Mouse (Mus musculus): ENCODE measurements around the gene Ttc9. TPM values are rescaled to one million over a fixed set of nuclear protein-coding genes. Genes with fewer than 3 reads are reported as not detected.
A peak's percentile ranks its signal among the peaks of the same experiment; 100 is the strongest.

Gene Ttc9
- total RNA-seq (2012; rRNA removed): 2.4 and 3.5 TPM in 2 replicates

DNA sequence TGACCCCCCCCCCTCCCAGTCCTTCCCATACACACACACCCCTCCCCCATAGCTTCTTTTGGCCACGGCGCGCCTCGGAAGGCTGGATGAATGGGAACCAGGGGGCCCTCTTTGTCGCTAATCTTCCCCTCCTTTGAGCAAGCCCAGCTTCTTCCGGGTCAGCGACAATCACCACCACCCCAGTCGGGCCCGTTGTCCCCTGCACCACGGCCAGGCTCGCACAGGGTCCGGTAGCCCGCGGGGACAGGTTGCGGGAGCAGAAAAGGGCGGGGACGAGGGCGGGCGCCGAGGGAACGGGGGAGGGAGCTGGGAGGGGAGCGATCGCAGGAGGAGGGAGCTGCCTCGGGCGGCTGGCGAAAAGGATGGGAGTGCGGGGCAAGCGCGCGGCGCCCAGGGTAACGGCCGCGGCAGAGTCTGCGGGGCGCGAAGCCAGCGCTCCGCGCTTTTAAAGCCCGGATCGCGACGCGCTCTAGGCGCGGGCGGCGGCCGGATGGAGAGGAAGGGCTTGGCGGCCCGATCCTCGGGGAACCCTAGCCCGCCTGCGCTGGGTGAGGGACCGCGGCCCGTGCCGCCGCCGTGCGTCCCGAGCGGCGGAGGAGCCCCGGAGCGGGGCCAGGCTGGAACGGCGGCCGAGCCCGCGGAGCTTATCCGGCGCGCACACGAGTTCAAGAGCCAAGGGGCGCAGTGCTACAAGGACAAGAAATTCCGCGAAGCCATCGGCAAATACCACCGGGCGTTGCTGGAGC is at the start of gene Ttc9:
Gene Ttc9 (plus strand): TSS at position 335 of the 746 bp plus-strand sequence.
- H3K9ac ChIP-seq (ENCODE audit: insufficient read depth, low read depth, low read length, poor library complexity, severe bottlenecking): peak within 1 kb of the TSS; percentile 75
- peak within 1 kb of the TSS; percentile 83 to 89 for H3K4me3 ChIP-seq (ENCODE audit: insufficient read depth in 1 of 2, low read depth in 1 of 2, low read length in 2 of 2, poor library complexity in 1 of 2, severe bottlenecking in 1 of 2)
- no peak within 1 kb of the TSS for H3K27ac ChIP-seq (ENCODE audit: insufficient read depth, low read depth, low read length, poor library complexity, severe bottlenecking)
- no peaks in the 10 kb centered on the region for H3K9me3 ChIP-seq (ENCODE audit: control insufficient read depth, insufficient read depth, low read depth, low read length)
- peak; percentile 55 for DNase-seq (ENCODE audit: low read depth, low spot score)
- H3K36me3 ChIP-seq (ENCODE audit: control insufficient read depth, insufficient read depth, low read length, poor library complexity, severe bottlenecking): no peaks in the 10 kb centered on the region; the same call in 1 of the 2 replicates
- no peak for TF ChIP-seq MAFK (IDR thresholded peaks at IDR 0.05; ENCODE audit: insufficient read depth, low read depth, low read length)
- no peak for TF ChIP-seq ZNF384 (IDR thresholded peaks at IDR 0.05; ENCODE audit: low read depth, low read length)
- TF ChIP-seq ZC3H11A (IDR thresholded peaks at IDR 0.05; ENCODE audit: borderline replicate concordance, low read depth, low read length): no peak
- TF ChIP-seq HCFC1 (IDR thresholded peaks at IDR 0.05; ENCODE audit: borderline replicate concordance, insufficient read depth, low read length): no peak
- TF ChIP-seq CHD2 (IDR thresholded peaks at IDR 0.05; ENCODE audit: low read depth, low read length): no peak
- in situ Hi-C loops (cut with MboI; ENCODE audit: low sequenced_read_pairs in 2 of 2, unreplicated experiment in 2 of 2): no loop called here
- peaks cover 0 to 2% of the 10 kb centered on the region in 2 experiments; a peak in 1 of 4 replicates for H3K4me1 ChIP-seq (ENCODE audit: control insufficient read depth in 2 of 2, insufficient read depth in 2 of 2, low read length in 2 of 2, poor library complexity in 1 of 2)

DNA sequence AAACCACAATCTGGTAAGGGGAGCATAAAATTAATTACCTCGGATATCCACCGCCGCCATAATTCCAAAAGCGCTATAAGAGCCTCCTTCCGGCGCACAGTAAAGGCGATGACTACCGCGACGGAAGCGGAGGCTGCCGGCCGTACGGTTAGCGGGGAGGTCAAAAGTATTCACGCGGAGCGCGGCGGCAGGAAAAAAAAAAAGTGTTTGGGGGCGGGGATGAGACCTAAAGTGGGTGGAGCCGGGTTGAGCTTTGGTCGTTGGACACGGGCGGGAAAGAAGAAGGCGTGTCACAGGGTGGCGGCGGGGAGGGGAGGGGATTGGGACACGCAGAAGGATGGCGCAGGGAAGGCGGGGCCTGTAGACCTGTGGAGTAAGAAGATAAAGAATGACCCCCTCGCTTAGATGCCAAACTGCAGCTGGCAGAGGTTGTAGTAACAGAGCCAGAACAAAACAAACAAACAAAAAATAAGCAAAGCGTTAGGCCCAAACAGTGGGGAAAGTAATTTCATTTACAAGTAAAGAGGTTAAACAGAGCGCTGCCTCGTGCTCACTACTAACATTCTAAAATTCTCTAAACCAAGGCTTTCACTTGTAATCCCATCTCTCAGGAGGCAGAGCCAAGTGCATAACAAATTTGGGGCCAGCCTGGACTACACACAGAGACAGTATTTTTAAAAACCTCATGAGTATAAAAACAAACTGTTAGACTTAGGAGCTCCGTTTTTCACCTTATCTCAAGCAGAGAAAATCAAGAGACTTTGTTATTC is 36.0 kb upstream of the Ttc9 start, which contains the start of gene Med6:
Gene Med6 (minus strand): TSS at position 107 of the 770 bp plus-strand sequence.
- Histone ChIP-seq H3K4me1 (ENCODE audit: control insufficient read depth in 2 of 2, insufficient read depth in 2 of 2, low read length in 2 of 2, poor library complexity in 1 of 2) (peaks cover 0 to 7% of the 10 kb centered on the region in 2 experiments; a peak in 1 of 4 replicates), H3K4me3 (ENCODE audit: insufficient read depth in 1 of 2, low read depth in 1 of 2, low read length in 2 of 2, poor library complexity in 1 of 2, severe bottlenecking in 1 of 2) (peak within 1 kb of the TSS; percentile 96 to 99), H3K27ac (ENCODE audit: insufficient read depth, low read depth, low read length, poor library complexity, severe bottlenecking) (no peak within 1 kb of the TSS; the same call in 1 of the 2 replicates), H3K9ac (ENCODE audit: insufficient read depth, low read depth, low read length, poor library complexity, severe bottlenecking) (peak within 1 kb of the TSS; percentile 95), H3K9me3 (ENCODE audit: control insufficient read depth, insufficient read depth, low read depth, low read length) (no peaks in the 10 kb centered on the region), H3K36me3 (ENCODE audit: control insufficient read depth, insufficient read depth, low read length, poor library complexity, severe bottlenecking) (peaks cover 5% of the 10 kb centered on the region)
- TF ChIP-seq MAFK (IDR thresholded peaks at IDR 0.05; ENCODE audit: insufficient read depth, low read depth, low read length) (peak; percentile 57; the same call in 1 of the 2 replicates), HCFC1 (IDR thresholded peaks at IDR 0.05; ENCODE audit: borderline replicate concordance, insufficient read depth, low read length) (peak; percentile 92), ZC3H11A (IDR thresholded peaks at IDR 0.05; ENCODE audit: borderline replicate concordance, low read depth, low read length) (no peak), ZNF384 (IDR thresholded peaks at IDR 0.05; ENCODE audit: low read depth, low read length) (peak; percentile 100)
- DNase-seq (ENCODE audit: low read depth, low spot score): peak; percentile 98
- in situ Hi-C loops (cut with MboI; ENCODE audit: low sequenced_read_pairs in 2 of 2, unreplicated experiment in 2 of 2): no loop called here

DNA sequence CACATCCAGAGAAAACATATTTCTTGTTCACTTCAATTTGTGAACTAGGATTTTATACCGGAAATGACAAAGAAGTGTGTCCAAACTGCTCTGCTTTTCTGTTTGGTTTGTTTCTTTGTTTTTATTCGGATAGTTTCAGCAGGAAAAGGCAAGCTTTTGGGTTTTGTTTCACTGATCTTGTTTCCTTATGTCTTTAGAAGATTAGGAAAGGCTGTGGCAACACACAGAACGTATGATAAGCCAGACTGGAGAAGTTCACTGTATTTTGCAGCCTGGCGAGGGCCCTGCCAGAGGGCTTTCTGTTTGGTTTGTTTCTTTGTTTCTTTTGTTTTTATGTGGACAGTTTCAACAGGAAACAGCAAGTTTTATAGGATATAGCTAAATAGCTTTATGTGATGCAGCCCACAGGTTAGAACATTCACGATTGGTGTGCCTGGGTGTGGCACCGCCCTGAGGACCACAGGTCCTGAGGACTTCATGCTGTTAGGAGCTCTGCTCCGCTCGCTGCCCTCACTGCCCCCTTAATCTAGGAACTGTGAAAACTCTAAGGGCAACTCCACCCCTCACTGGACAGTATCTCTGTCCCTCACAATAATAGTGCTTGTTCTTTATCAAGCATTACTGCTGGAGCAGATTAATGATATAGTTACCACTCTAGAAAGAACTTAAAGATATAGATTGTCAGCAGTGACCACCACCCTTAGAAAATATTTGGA is 34.3 kb upstream of the Ttc9 start:
- in situ Hi-C loops (cut with MboI; ENCODE audit: low sequenced_read_pairs in 2 of 2, unreplicated experiment in 2 of 2): no loop called here
- H3K9ac ChIP-seq (ENCODE audit: insufficient read depth, low read depth, low read length, poor library complexity, severe bottlenecking): no peak overlapping the region
- H3K9me3 ChIP-seq (ENCODE audit: control insufficient read depth, insufficient read depth, low read depth, low read length): no peaks in the 10 kb centered on the region
- no peak overlapping the region for H3K4me3 ChIP-seq (ENCODE audit: insufficient read depth in 1 of 2, low read depth in 1 of 2, low read length in 2 of 2, poor library complexity in 1 of 2, severe bottlenecking in 1 of 2)
- DNase-seq (ENCODE audit: low read depth, low spot score): no peak
- peaks cover 0 to 7% of the 10 kb centered on the region in 2 experiments; a peak in 1 of 4 replicates for H3K4me1 ChIP-seq (ENCODE audit: control insufficient read depth in 2 of 2, insufficient read depth in 2 of 2, low read length in 2 of 2, poor library complexity in 1 of 2)
- H3K36me3 ChIP-seq (ENCODE audit: control insufficient read depth, insufficient read depth, low read length, poor library complexity, severe bottlenecking): no peaks in the 10 kb centered on the region
- TF ChIP-seq HCFC1 (IDR thresholded peaks at IDR 0.05; ENCODE audit: borderline replicate concordance, insufficient read depth, low read length): no peak
- TF ChIP-seq CHD2 (IDR thresholded peaks at IDR 0.05; ENCODE audit: low read depth, low read length): no peak
- no peak for TF ChIP-seq ZC3H11A (IDR thresholded peaks at IDR 0.05; ENCODE audit: borderline replicate concordance, low read depth, low read length)
- TF ChIP-seq ZNF384 (IDR thresholded peaks at IDR 0.05; ENCODE audit: low read depth, low read length): no peak
- no peak for TF ChIP-seq MAFK (IDR thresholded peaks at IDR 0.05; ENCODE audit: insufficient read depth, low read depth, low read length)
- no peak overlapping the region for H3K27ac ChIP-seq (ENCODE audit: insufficient read depth, low read depth, low read length, poor library complexity, severe bottlenecking)

Data from ES-E14 (cell line).